Comparison of ENCODE assay signal across 9 mouse cellular contexts in genomic region chr9:58314682-58315360, GRCm38 (mm10). TPM values are rescaled to one million over a fixed set of nuclear protein-coding genes. Genes with fewer than 3 reads are reported as not detected.
DNase-seq lines count a peak whose midpoint lies in the region; ATAC-seq and TF ChIP-seq lines count a peak whose summit lies in the region.
"Had no signal": no experiment of that assay in that cellular context is flagged by ENCODE, and none has a peak within 500 bp of the region (broad histone marks: within the 10 kb centered on the region; RNA-seq: fewer than 3 reads in every experiment).

No protein-coding gene starts in this region.

- peak overlapping the region; percentile 8; the same call in 1 of the 2 replicates for H3K4me2 ChIP-seq in limb, embryonic 15.5 days

- H3K27me3 ChIP-seq in heart, embryonic 10.5 days (ENCODE audit: insufficient read depth, poor library complexity, severe bottlenecking): peaks cover 28% of the 10 kb centered on the region
- H3K27me3 ChIP-seq in limb, embryonic 15.5 days: peaks cover 4% of the 10 kb centered on the region; the same call in 1 of the 2 replicates

- intact Hi-C loops in gastrocnemius, adult 2 months (cut with DNase I): no loop called here

- TF ChIP-seq CTCF in gastrocnemius, adult 2 months (IDR thresholded peaks at IDR 0.05): no peak
- no peak for TF ChIP-seq CTCF in brain, embryonic 14.5 days (IDR thresholded peaks at IDR 0.05; ENCODE audit: borderline replicate concordance, extremely low read depth, insufficient read depth, insufficient read length)

- no peaks in the 10 kb centered on the region for H3K9me3 ChIP-seq in heart, embryonic 10.5 days
- no peaks in the 10 kb centered on the region for H3K9me3 ChIP-seq in limb, embryonic 15.5 days

- peaks cover 61% of the 10 kb centered on the region for H3K4me1 ChIP-seq in heart, embryonic 10.5 days
- H3K4me1 ChIP-seq in limb, embryonic 15.5 days: peaks cover 86% of the 10 kb centered on the region

- H3K27ac ChIP-seq in gastrocnemius, adult 2 months: peak overlapping the region; percentile 78
- H3K27ac ChIP-seq in heart, embryonic 10.5 days: peak overlapping the region; percentile 56
- peak overlapping the region; percentile 93 for H3K27ac ChIP-seq in limb, embryonic 15.5 days

- peak overlapping the region; percentile 37; the same call in 1 of the 2 replicates for H3K9ac ChIP-seq in limb, embryonic 15.5 days

- ATAC-seq in limb, embryonic 15.5 days (ENCODE audit: insufficient number of reproducible peaks, low FRiP score, low TSS enrichment, low read depth): peak; percentile 51

- peak; percentile 64 for DNase-seq in gastrocnemius, adult 2 months
- no peak for DNase-seq in gastrocnemius, adult 8-10 months (ENCODE audit: low spot score in 2 of 2)
- DNase-seq in brain, embryonic 14.5 days (ENCODE audit: low read depth): peak; percentile 82
- no peak for DNase-seq in heart, embryonic 10.5 days (ENCODE audit: low spot score)
- DNase-seq in thymus, postnatal 36 days: no peak
- DNase-seq in spleen, postnatal 14 days (ENCODE audit: low spot score in 2 of 2): no peak
- no peak for DNase-seq in frontal cortex, postnatal 36 days (ENCODE audit: low spot score in 2 of 2)

- H3K36me3 ChIP-seq in heart, embryonic 10.5 days: no peaks in the 10 kb centered on the region
- H3K36me3 ChIP-seq in limb, embryonic 15.5 days: no peaks in the 10 kb centered on the region

- WGBS in heart, embryonic 10.5 days: 54% methylated on average over 5 of the region's 5 CpGs
- WGBS in limb, embryonic 15.5 days: 23% methylated on average over 5 of the region's 5 CpGs

- TF ChIP-seq POLR2A in brain, embryonic 14.5 days (IDR thresholded peaks at IDR 0.05; ENCODE audit: borderline replicate concordance, extremely low read depth, insufficient read depth, insufficient read length, poor library complexity, severe bottlenecking): no peak

- H3K4me3 ChIP-seq in gastrocnemius, adult 2 months: peak overlapping the region; percentile 32
- H3K4me3 ChIP-seq in heart, embryonic 10.5 days: no peak overlapping the region
- no peak overlapping the region for H3K4me3 ChIP-seq in limb, embryonic 15.5 days
- H3K4me3 ChIP-seq: megakaryocyte, embryonic 14.5 days had no signal

RNA-seq across cellular contexts. Expression of gene Loxl1, which starts 1.8 kb away (rescaled TPM):
- total RNA-seq in gastrocnemius, adult 2 months (2021): 10 to 100 TPM; 10.6 to 17.9 TPM
- total RNA-seq in gastrocnemius, adult 8-10 months (2022): 10 to 100 TPM in 2 of 4 experiments, 1 to 10 TPM in 2; 5.9 to 10.7 (median 8.9) TPM
- 11.8 and 14.4 TPM in 2 replicates for polyA plus RNA-seq in brain, embryonic 14.5 days (2012; rRNA removed)
- polyA plus RNA-seq in heart, embryonic 10.5 days (2016; fragmentation: Nextera tagmentation; extraction: Ambion mirVana): 35.7 and 36.1 TPM in 2 replicates
- 92.6 and 110 TPM in 2 replicates for polyA plus RNA-seq in limb, embryonic 15.5 days (2015; fragmentation: Nextera tagmentation; extraction: Ambion mirVana)

RNA-seq across cellular contexts. Expression of gene Tbc1d21, which starts 55.4 kb away (rescaled TPM):
- not detected for total RNA-seq in gastrocnemius, adult 2 months (2021)
- total RNA-seq in gastrocnemius, adult 8-10 months (2022): not detected
- polyA plus RNA-seq in brain, embryonic 14.5 days (2012; rRNA removed): not detected in 2 replicates
- not detected in 2 replicates for polyA plus RNA-seq in heart, embryonic 10.5 days (2016; fragmentation: Nextera tagmentation; extraction: Ambion mirVana)
- polyA plus RNA-seq in limb, embryonic 15.5 days (2015; fragmentation: Nextera tagmentation; extraction: Ambion mirVana): not detected in 2 replicates

Comparison
In these comparisons a context has a peak if more than half of its experiments do, and no peak if none do; other contexts are left out.
1. DNase-seq: peak in gastrocnemius, adult 2 months (single experiment) and brain, embryonic 14.5 days (single experiment); none in gastrocnemius, adult 8-10 months (0 of 2), heart, embryonic 10.5 days (single experiment), thymus, postnatal 36 days (0 of 2), spleen, postnatal 14 days (0 of 2) and frontal cortex, postnatal 36 days (0 of 2).
2. Peak in every context shown above with its lines, with median percentiles within 50 percentile points of each other: H3K27ac ChIP-seq.